Mouse (Mus musculus) heart, embryonic 11.5 days (tissue): ENCODE results near the gene Agrp. TPM values are rescaled to one million over a fixed set of nuclear protein-coding genes. Genes with fewer than 3 reads are reported as not detected.

Source experiments
- ATAC-seq: fragments of 200-750 bp; cut with Nextera tagmentation; replicated peaks from 2 replicates; pipeline ENCODE4 v1.8.0; 2017; ENCODE audit warnings: moderate library complexity; ENCODE audit not compliant: insufficient number of reproducible peaks, low FRiP score, low TSS enrichment
- H3K27ac ChIP-seq: fragments of 300-500 bp; sonication (generic); 2 replicates; pipeline ENCODE4 v1.5.1; 2014; ENCODE audit warnings: mild to moderate bottlenecking, low read depth, low read length
- H3K27me3 ChIP-seq: fragments of 300-500 bp; sonication (generic); 2 replicates; pipeline ENCODE4 v1.6.1; 2014; ENCODE audit warnings: mild to moderate bottlenecking, low read length, mixed read lengths; ENCODE audit not compliant: control insufficient read depth, insufficient read depth
- H3K36me3 ChIP-seq: fragments of 300-500 bp; sonication (generic); 2 replicates; pipeline ENCODE4 v1.6.1; 2014; ENCODE audit warnings: mild to moderate bottlenecking, low read length, moderate library complexity, mixed read lengths; ENCODE audit not compliant: control insufficient read depth, insufficient read depth
- H3K4me1 ChIP-seq: fragments of 300-500 bp; sonication (generic); 2 replicates; pipeline ENCODE4 v1.6.1; 2014; ENCODE audit warnings: low read length; ENCODE audit not compliant: control insufficient read depth, insufficient read depth
- H3K4me2 ChIP-seq: fragments of 300-500 bp; sonication (generic); 2 replicates; pipeline ENCODE4 v1.6.1; 2014; ENCODE audit warnings: mild to moderate bottlenecking, moderate library complexity
- H3K4me3 ChIP-seq: fragments of 300-500 bp; sonication (generic); 2 replicates; pipeline ENCODE4 v1.5.1; 2014; ENCODE audit warnings: low read depth, low read length
- H3K9ac ChIP-seq: fragments of 300-500 bp; sonication (generic); 2 replicates; pipeline ENCODE4 v1.6.1; 2014; ENCODE audit warnings: mild to moderate bottlenecking, low read depth, low read length, moderate library complexity
- H3K9me3 ChIP-seq: fragments of 300-500 bp; sonication (generic); replicated peaks from 2 replicates; pipeline ENCODE4 v1.6.1; 2016; ENCODE audit warnings: low read length; ENCODE audit not compliant: control insufficient read depth
- WGBS: fragments of 180-500 bp; shearing (Covaris S2); extraction: QIAGEN DNeasy Blood & Tissue Kit; methylation state at CpG from one replicate; pipeline ENCODE4 v1.1.7; 2014; ENCODE audit not compliant: insufficient replicate concordance; 5-methylcytosine and 5-hydroxymethylcytosine counted together
- polyA plus RNA-seq: library from polyadenylated mRNA; unstranded; fragments of >200 nt; fragmentation: Nextera tagmentation; extraction: Ambion mirVana; gene quantifications from 2 replicates; pipeline ENCODE4 v1.2.1, GENCODE M21; 2014

The Agrp gene
- polyA plus RNA-seq, 1 experiment from 2014 or later = 0.50 TPM

DNA sequence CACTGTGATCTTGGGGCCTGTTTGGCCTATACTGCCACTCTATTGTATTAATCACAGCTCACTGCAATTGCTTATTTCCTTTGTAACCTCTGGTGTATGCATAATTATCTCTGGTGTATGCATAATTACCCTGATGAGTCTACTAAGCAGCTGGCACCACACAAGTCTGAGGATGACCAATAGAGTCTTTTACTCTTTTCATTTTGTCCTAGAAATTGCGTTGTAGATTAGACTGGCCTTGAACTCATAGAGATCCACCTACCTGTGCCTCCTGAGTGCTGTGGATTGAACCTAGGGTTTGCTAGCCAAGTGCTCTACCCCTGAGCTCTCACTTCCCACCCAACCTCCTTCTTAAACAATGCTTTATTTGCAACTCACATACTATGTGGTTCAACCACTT lies 11.1 kb downstream of the Agrp start:
- Histone ChIP-seq H3K4me2 (no peak overlapping the region), H3K9me3 (no peaks in the 10 kb centered on the region), H3K9ac (no peak overlapping the region), H3K27ac (no peak overlapping the region), H3K36me3 (0 out of 2 replicates have a peak, but pooled peaks cover 3% of the 10 kb centered on the region), H3K27me3 (no peaks in the 10 kb centered on the region), H3K4me3 (no peak overlapping the region), H3K4me1 (peaks cover 13% of the 10 kb centered on the region)
- 79% methylated on average over 1 of the region's 1 CpGs for WGBS
- no peak for ATAC-seq

DNA sequence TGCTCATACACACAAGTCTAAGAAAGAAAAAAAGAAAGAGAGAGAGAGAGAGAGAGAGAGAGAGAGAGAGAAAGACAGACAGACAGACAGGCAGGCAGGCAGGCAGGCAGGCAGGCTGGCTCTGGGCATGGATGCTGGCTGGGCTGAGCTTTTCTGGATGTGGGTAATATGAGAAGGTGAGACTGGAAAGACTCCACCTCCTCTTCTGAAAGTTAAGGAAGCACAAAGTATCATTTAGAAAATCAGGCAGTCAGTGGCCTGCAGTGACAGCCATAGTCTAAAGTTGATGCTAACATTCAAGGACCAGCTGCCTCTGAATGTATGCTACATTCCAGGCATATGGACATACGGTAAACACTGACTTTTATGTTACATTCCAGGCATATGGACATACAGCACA lies 12.4 kb downstream of the Agrp start:
- no peak overlapping the region for H3K9ac ChIP-seq
- 0 out of 2 replicates have a peak, but pooled peaks cover 3% of the 10 kb centered on the region for H3K36me3 ChIP-seq
- H3K27ac ChIP-seq = no peak overlapping the region
- no peak for ATAC-seq
- peaks cover 13% of the 10 kb centered on the region for H3K4me1 ChIP-seq
- no peaks in the 10 kb centered on the region for H3K27me3 ChIP-seq
- WGBS = 50% methylated on average over 1 of the region's 1 CpGs
- H3K4me2 ChIP-seq = no peak overlapping the region
- H3K9me3 ChIP-seq = no peaks in the 10 kb centered on the region
- H3K4me3 ChIP-seq = no peak overlapping the region

DNA sequence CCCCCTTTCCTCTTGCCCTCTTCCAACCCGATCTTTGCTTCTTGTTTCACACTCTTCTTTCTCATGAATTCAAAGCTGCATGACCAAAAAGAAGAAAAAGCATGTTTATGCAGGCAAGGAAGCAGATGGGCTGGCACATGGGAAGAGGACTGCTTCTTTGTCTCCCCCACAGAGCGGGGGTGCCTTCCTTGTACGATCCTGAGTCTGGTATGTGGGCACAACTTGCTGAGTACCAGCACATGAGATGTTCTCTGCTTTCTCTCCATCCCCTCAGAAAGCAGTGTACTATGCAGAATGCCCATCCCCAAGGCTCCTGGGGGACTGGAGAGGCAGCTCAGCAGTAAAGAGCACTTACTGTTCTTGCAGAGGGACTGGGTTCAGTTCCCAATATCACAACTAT lies 12.8 kb downstream of the Agrp start:
- no peak overlapping the region for H3K4me2 ChIP-seq
- H3K4me3 ChIP-seq = no peak overlapping the region
- H3K27ac ChIP-seq = no peak overlapping the region
- H3K9ac ChIP-seq = no peak overlapping the region
- ATAC-seq = no peak
- H3K4me1 ChIP-seq = peaks cover 13% of the 10 kb centered on the region
- H3K27me3 ChIP-seq = no peaks in the 10 kb centered on the region
- H3K36me3 ChIP-seq = 0 out of 2 replicates have a peak, but pooled peaks cover 6% of the 10 kb centered on the region
- WGBS = 64% methylated on average over 3 of the region's 3 CpGs
- H3K9me3 ChIP-seq = no peaks in the 10 kb centered on the region

DNA sequence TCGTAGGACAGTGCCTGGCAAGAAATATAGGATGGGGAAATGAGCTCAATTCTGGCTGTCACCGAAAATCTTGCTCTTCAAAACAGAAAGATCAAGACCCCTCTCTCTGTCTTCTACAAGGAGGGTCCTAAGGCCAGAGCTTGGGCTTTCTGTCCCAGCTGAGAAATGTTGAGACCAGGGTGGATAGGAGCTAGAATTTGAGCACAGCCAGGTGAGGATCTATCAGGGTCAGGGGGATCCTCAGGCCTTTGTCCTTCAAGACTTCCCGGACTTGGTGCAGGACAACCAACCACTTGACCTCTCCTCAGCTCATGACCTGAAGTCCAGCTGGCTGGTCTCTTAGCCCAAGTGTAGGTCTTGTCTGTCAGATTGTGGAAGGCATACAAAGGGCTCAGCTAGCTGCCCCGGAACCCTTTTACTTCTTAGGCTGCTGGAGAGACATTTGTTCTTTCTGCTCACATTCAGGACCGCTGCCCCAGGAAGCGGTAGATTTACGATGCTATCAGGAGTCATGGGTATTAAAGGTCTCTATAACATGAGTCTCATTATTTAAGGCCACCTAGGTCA lies 13.4 kb downstream of the Agrp start:
- WGBS = 56% methylated on average over 7 of the region's 7 CpGs
- Histone ChIP-seq H3K4me2 (no peak overlapping the region), H3K9me3 (no peaks in the 10 kb centered on the region), H3K27ac (no peak overlapping the region), H3K27me3 (no peaks in the 10 kb centered on the region), H3K4me3 (no peak overlapping the region), H3K4me1 (peaks cover 13% of the 10 kb centered on the region), H3K36me3 (0 out of 2 replicates have a peak, but pooled peaks cover 12% of the 10 kb centered on the region), H3K9ac (no peak overlapping the region)
- no peak for ATAC-seq

DNA sequence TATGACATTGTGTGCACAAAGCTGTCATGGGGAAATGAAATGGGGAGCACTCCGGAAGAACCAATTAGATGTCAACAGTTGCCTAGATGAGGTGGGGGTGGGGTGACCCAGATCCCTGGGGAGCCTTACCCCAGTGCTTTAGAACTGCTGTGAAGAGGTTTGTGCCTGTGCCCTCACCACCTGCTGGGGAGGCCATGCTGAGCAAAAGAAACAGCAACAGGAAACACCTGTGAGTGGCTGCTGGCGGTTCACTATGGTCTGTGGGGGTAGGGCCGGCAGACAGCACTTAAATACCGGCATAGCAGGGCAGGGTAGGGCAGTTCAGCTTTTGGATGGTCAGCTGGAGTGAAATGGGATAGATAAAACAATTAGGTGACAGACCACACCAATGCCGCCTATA lies 14.1 kb downstream of the Agrp start:
- Histone ChIP-seq H3K27ac (0 out of 2 replicates have a peak overlapping the region, but pooled peaks have one; percentile 16), H3K27me3 (no peaks in the 10 kb centered on the region), H3K36me3 (peaks cover 15% of the 10 kb centered on the region; the same call in 1 of the 2 replicates), H3K4me3 (no peak overlapping the region), H3K9ac (no peak overlapping the region), H3K9me3 (no peaks in the 10 kb centered on the region), H3K4me2 (no peak overlapping the region), H3K4me1 (peaks cover 13% of the 10 kb centered on the region)
- 25% methylated on average over 5 of the region's 5 CpGs for WGBS
- ATAC-seq = no peak

DNA sequence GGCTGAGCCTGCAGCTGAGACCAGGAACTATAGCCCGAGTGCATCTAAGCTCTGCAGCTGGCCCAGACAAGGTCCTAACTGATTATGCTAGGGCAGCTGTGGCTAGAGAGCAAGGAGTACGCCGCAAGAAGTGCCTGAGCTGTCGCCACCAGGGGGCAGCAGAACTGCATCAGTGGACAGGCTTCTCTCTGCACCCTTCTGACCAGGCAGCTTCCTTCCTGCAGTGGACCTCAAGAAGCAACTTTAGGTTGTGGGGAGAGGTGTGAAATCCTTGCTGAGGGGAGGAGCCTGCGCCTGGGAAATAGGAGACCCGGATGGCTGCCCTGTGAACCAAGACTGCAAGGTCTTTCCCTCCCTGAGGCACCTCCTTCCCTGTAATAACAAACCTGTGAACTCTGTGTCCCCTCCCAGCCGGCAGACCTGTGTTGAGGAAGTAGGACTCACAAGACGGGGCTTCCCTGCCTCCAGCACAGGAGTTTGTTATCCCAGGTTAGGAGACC lies 14.7 kb downstream of the Agrp start:
- 8% methylated on average over 8 of the region's 8 CpGs for WGBS
- H3K27me3 ChIP-seq = no peaks in the 10 kb centered on the region
- H3K4me2 ChIP-seq = no peak overlapping the region
- no peak overlapping the region for H3K9ac ChIP-seq
- 0 out of 2 replicates have a peak overlapping the region, but pooled peaks have one; percentile 16 for H3K27ac ChIP-seq
- H3K9me3 ChIP-seq = no peaks in the 10 kb centered on the region
- ATAC-seq = peak; percentile 67
- no peak overlapping the region for H3K4me3 ChIP-seq
- peaks cover 13% of the 10 kb centered on the region for H3K4me1 ChIP-seq
- H3K36me3 ChIP-seq = peaks cover 21% of the 10 kb centered on the region

DNA sequence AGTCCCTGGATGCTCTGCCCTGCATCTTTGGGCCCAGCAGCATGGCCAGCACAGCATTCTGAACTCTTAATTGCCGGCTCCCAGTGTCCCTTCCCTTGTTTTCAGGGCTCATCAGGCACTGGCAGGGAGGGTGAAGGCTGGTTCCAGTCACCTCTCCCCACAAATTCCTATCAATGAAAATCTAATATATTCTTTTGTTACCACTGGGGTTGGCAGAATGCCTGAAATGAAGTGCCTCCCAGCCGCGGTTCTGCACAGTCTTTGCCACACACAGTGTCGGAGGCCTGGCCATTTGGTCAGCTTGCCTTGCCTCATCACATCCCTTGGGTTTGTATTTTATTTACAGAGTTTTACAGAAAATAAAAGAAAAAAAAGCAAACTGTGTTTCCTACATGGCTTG lies 15.4 kb downstream of the Agrp start:
- no peak for ATAC-seq
- Histone ChIP-seq H3K9ac (no peak overlapping the region), H3K27me3 (no peaks in the 10 kb centered on the region), H3K36me3 (peaks cover 24% of the 10 kb centered on the region), H3K4me1 (peaks cover 13% of the 10 kb centered on the region), H3K9me3 (no peaks in the 10 kb centered on the region), H3K27ac (no peak overlapping the region), H3K4me2 (no peak overlapping the region), H3K4me3 (no peak overlapping the region)
- WGBS = 78% methylated on average over 4 of the region's 4 CpGs

DNA sequence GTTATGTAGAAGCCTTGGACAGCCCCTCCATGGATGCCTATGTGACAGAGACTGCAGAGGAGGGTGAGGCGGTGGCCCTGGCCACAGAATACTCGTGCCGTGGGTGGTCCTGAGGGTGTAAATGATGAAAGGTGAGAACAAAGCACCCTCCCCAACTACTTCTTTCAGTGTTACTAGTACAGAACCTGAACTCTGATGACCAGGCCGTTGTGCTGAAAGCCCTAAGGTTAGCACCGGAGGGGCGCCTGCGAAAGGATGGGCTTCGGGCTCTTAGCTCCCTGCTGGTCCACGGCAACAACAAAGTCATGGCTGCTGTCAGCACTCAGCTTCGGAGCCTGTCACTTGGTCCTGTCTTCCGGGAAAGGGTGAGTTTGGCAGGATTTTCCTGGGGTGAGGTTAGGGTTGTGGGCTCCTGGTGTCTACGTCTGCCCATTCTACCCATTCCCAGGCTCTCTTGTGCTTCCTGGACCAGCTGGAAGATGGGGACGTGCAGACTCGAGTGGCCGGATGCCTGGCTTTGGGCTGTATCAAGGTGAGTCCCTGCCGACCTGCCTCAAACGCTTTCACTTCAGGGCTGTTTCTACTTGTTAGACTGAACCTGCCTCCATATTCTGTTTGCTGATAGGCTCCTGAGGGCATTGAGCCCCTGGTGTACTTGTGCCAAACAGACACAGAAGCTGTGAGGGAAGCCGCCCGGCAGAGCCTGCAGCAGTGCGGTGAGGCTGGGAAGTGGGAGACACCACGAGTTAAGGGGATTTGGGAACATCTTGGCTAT lies 16.1 kb downstream of the Agrp start:
- H3K4me2 ChIP-seq = no peak overlapping the region
- no peak overlapping the region for H3K4me3 ChIP-seq
- H3K27me3 ChIP-seq = no peaks in the 10 kb centered on the region
- peaks cover 24% of the 10 kb centered on the region for H3K36me3 ChIP-seq
- 86% methylated on average over 21 of the region's 21 CpGs for WGBS
- no peak overlapping the region for H3K27ac ChIP-seq
- peaks cover 13% of the 10 kb centered on the region for H3K4me1 ChIP-seq
- H3K9ac ChIP-seq = no peak overlapping the region
- no peak for ATAC-seq
- H3K9me3 ChIP-seq = no peaks in the 10 kb centered on the region
